Mouse (Mus musculus) testis, postnatal 14 days (tissue): ENCODE data around the gene Crot.
"Not testable (repeated sequence)": the region's sequence is repeated elsewhere in the genome, so short reads cannot be mapped to it uniquely, and the experiment has no call there.

Source experiments
- DNase-seq: peaks from one replicate; pipeline ENCODE4 v3.0.0; 2021; ENCODE audit warnings: low spot score

Crot gene

GRCm38 (mm10) chr5:8995966-8996685 is 998 bp downstream of the Crot start:
- DNase-seq = no peak

- DNase-seq = no peak
Observed at GRCm38 (mm10) chr5:8991626-8992025, 5.5 kb downstream of the Crot start.

- no peak for DNase-seq
Observed at GRCm38 (mm10) chr5:8990526-8990925, 6.6 kb downstream of the Crot start.

GRCm38 (mm10) chr5:8987925-8988324 is 9.2 kb downstream of the Crot start:
- no peak for DNase-seq

- no peak for DNase-seq
Observed at GRCm38 (mm10) chr5:8985470-8985869, 11.7 kb downstream of the Crot start.

- DNase-seq = no peak
Observed at GRCm38 (mm10) chr5:8974721-8975120, 22.4 kb downstream of the Crot start.

- no peak for DNase-seq
Observed at GRCm38 (mm10) chr5:8972355-8972754, 24.8 kb downstream of the Crot start.

- no peak for DNase-seq
Observed at GRCm38 (mm10) chr5:8970694-8971093, 26.4 kb downstream of the Crot start.

GRCm38 (mm10) chr5:8964487-8964886 is 32.6 kb downstream of the Crot start:
- no peak for DNase-seq

- DNase-seq = no peak
Observed at GRCm38 (mm10) chr5:8960534-8960933, 36.6 kb downstream of the Crot start.

GRCm38 (mm10) chr5:8955544-8955943 is 41.6 kb downstream of the Crot start:
- DNase-seq = no peak

- DNase-seq = no peak
Observed at GRCm38 (mm10) chr5:8953660-8954059, 43.5 kb downstream of the Crot start.

- no peak for DNase-seq
Observed at GRCm38 (mm10) chr5:8947423-8948110, 49.6 kb downstream of the Crot start.

- no peak for DNase-seq
Observed at GRCm38 (mm10) chr5:8943836-8944235, 53.3 kb downstream of the Crot start.

GRCm38 (mm10) chr5:8941266-8941665 is 55.9 kb downstream of the Crot start:
- DNase-seq = not testable (repeated sequence)

GRCm38 (mm10) chr5:8937965-8938364 is 59.2 kb downstream of the Crot start:
- DNase-seq = no peak

- DNase-seq = no peak
Observed at GRCm38 (mm10) chr5:8928440-8928839, 68.7 kb downstream of the Crot start.

- no peak for DNase-seq
Observed at GRCm38 (mm10) chr5:8917069-8917468, 80.1 kb downstream of the Crot start.

GRCm38 (mm10) chr5:8916400-8916799 is 80.7 kb downstream of the Crot start:
- DNase-seq = no peak
